Mouse (Mus musculus) heart, adult 2 months (tissue): Measurements from ENCODE around the gene Itga9.

ENCODE experiments used
- CTCF ChIP-seq: fragments of 200-600 bp; IDR thresholded peaks from 2 replicates; pipeline ENCODE4 v1.8.1; 2022; ENCODE audit warnings: antibody characterized with exemption, mild to moderate bottlenecking, moderate library complexity
- POLR2A ChIP-seq: fragments of 200-500 bp; IDR thresholded peaks from 2 replicates; pipeline ENCODE4 v1.6.1; 2011; ENCODE audit warnings: mild to moderate bottlenecking, low read depth, low read length, control low read depth; ENCODE audit not compliant: insufficient read depth

DNA sequence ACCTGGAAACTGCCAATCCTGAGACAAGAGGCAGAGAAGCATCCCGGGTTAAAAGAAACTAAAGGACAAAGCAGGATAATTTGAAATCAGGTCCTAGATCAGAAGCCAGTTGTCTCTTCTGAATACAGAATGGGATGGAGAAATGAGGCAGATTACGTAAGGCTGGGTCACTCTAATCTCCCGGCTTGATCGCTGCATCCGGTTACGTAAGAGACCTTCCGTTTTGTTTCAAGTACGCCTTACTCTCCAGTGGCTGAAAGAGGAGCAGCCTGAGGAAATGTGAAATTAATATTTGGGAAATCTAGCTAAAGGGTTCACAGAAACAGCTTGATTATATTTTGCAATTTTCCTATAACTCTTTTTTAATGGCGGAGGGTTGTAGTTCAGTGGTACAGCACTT lies 306.6 kb downstream of the Itga9 start:
- TF ChIP-seq POLR2A (no peak), CTCF (no peak)
